Mouse (Mus musculus) liver, embryonic 13.5 days (tissue): ENCODE results near the gene Slc35b2. TPM values are rescaled to one million over a fixed set of nuclear protein-coding genes. Genes with fewer than 3 reads are reported as not detected.

Experiments
- ATAC-seq: fragments of 200-750 bp; cut with Nextera tagmentation; 2 replicates; pipeline ENCODE4 v1.8.0; 2017; ENCODE audit warnings: low read depth, mild to moderate bottlenecking, moderate number of reproducible peaks, moderate library complexity
- DNase-seq: peaks from one replicate; pipeline ENCODE4 v3.0.0; 2022
- H3K27ac ChIP-seq: fragments of 300-500 bp; sonication (generic); 2 replicates; pipeline ENCODE4 v1.5.1; 2015; ENCODE audit warnings: moderate library complexity, mild to moderate bottlenecking, inconsistent platforms
- H3K27me3 ChIP-seq: fragments of 300-500 bp; sonication (generic); 2 replicates; pipeline ENCODE4 v1.6.1; 2015; ENCODE audit warnings: mild to moderate bottlenecking, inconsistent platforms
- H3K36me3 ChIP-seq: fragments of 300-500 bp; sonication (generic); 2 replicates; pipeline ENCODE4 v1.6.1; 2015; ENCODE audit warnings: mild to moderate bottlenecking, inconsistent platforms
- H3K4me1 ChIP-seq: fragments of 300-500 bp; sonication (generic); replicated peaks from 2 replicates; pipeline ENCODE4 v1.6.1; 2015; ENCODE audit warnings: inconsistent platforms
- H3K4me2 ChIP-seq: fragments of 300-500 bp; sonication (generic); 2 replicates; pipeline ENCODE4 v1.6.1; 2015; ENCODE audit warnings: inconsistent platforms, mild to moderate bottlenecking, moderate library complexity
- H3K4me3 ChIP-seq: fragments of 300-500 bp; sonication (generic); replicated peaks from 2 replicates; pipeline ENCODE4 v1.5.1; 2015; ENCODE audit warnings: mild to moderate bottlenecking, inconsistent platforms
- H3K9ac ChIP-seq: fragments of 300-500 bp; sonication (generic); 2 replicates; pipeline ENCODE4 v1.6.1; 2015; ENCODE audit warnings: mild to moderate bottlenecking, inconsistent platforms
- H3K9me3 ChIP-seq: fragments of 300-500 bp; sonication (generic); replicated peaks from 2 replicates; pipeline ENCODE4 v1.6.1; 2016; ENCODE audit warnings: inconsistent platforms
- WGBS: fragments of 180-500 bp; shearing (Covaris S2); methylation state at CpG from one replicate; pipeline ENCODE4 v1.1.7; 2015; ENCODE audit not compliant: insufficient replicate concordance; 5-methylcytosine and 5-hydroxymethylcytosine counted together
- polyA plus RNA-seq: library from polyadenylated mRNA; unstranded; fragments of >200 nt; fragmentation: Nextera tagmentation; extraction: Ambion mirVana; gene quantifications from 2 replicates; pipeline ENCODE4 v1.2.1, GENCODE M21; 2015

Gene Slc35b2
- 58.0 and 58.6 TPM in 2 replicates for polyA plus RNA-seq

- DNase-seq: peak; percentile 82
- peak; percentile 78 for ATAC-seq
- peak within 1 kb of the TSS; percentile 99 for H3K4me2 ChIP-seq
- peak within 1 kb of the TSS; percentile 88 for H3K4me3 ChIP-seq
- H3K9ac ChIP-seq: peak within 1 kb of the TSS; percentile 95
- 0 out of 2 replicates have a peak, but pooled peaks cover 5% of the 10 kb centered on the region for H3K27me3 ChIP-seq
- H3K36me3 ChIP-seq: peaks cover 37% of the 10 kb centered on the region
- peaks cover 49% of the 10 kb centered on the region for H3K4me1 ChIP-seq
- H3K27ac ChIP-seq: peak within 1 kb of the TSS; percentile 78
- H3K9me3 ChIP-seq: no peaks in the 10 kb centered on the region
- under 1% methylated on average over 52 of the region's 61 CpGs for WGBS
Measured at GRCm38 (mm10) chr17:45563655-45564530, at the start of gene Slc35b2. TSS of gene Slc35b2 (plus strand) at chr17:45563874.

- peaks cover 21% of the 10 kb centered on the region for H3K36me3 ChIP-seq
- DNase-seq: no peak
- H3K27me3 ChIP-seq: no peaks in the 10 kb centered on the region
- H3K4me3 ChIP-seq: no peak overlapping the region
- no peaks in the 10 kb centered on the region for H3K9me3 ChIP-seq
- H3K9ac ChIP-seq: no peak overlapping the region
- ATAC-seq: no peak
- H3K4me2 ChIP-seq: no peak overlapping the region
- WGBS: 48% methylated on average over 15 of the region's 15 CpGs
- no peak overlapping the region for H3K27ac ChIP-seq
- peaks cover 3% of the 10 kb centered on the region; the same call in 1 of the 2 replicates for H3K4me1 ChIP-seq
Measured at GRCm38 (mm10) chr17:45515204-45515726, 48.4 kb upstream of the Slc35b2 start.

GRCm38 (mm10) chr17:45515806-45516205 is 47.9 kb upstream of the Slc35b2 start:
- no peak overlapping the region for H3K4me3 ChIP-seq
- no peak for ATAC-seq
- H3K9ac ChIP-seq: no peak overlapping the region
- no peaks in the 10 kb centered on the region for H3K9me3 ChIP-seq
- H3K36me3 ChIP-seq: peaks cover 16% of the 10 kb centered on the region; the same call in 1 of the 2 replicates
- DNase-seq: no peak
- no peak overlapping the region for H3K27ac ChIP-seq
- H3K4me2 ChIP-seq: no peak overlapping the region
- 70% methylated on average over 10 of the region's 10 CpGs for WGBS
- peaks cover 3% of the 10 kb centered on the region; the same call in 1 of the 2 replicates for H3K4me1 ChIP-seq
- no peaks in the 10 kb centered on the region for H3K27me3 ChIP-seq

- H3K4me2 ChIP-seq: no peak overlapping the region
- peaks cover 10% of the 10 kb centered on the region; the same call in 1 of the 2 replicates for H3K36me3 ChIP-seq
- H3K9me3 ChIP-seq: no peaks in the 10 kb centered on the region
- H3K4me1 ChIP-seq: peaks cover 3% of the 10 kb centered on the region; the same call in 1 of the 2 replicates
- no peak overlapping the region for H3K4me3 ChIP-seq
- H3K27me3 ChIP-seq: no peaks in the 10 kb centered on the region
- H3K9ac ChIP-seq: no peak overlapping the region
- H3K27ac ChIP-seq: no peak overlapping the region
- DNase-seq (peak; percentile 50), ATAC-seq (no peak)
- 48% methylated on average over 8 of the region's 8 CpGs for WGBS
Measured at GRCm38 (mm10) chr17:45516488-45516887, 47.2 kb upstream of the Slc35b2 start.

GRCm38 (mm10) chr17:45517135-45517534 is 46.5 kb upstream of the Slc35b2 start:
- Histone ChIP-seq H3K4me2 (no peak overlapping the region), H3K4me1 (peaks cover 3% of the 10 kb centered on the region), H3K9me3 (no peaks in the 10 kb centered on the region), H3K27ac (no peak overlapping the region), H3K9ac (no peak overlapping the region), H3K27me3 (no peaks in the 10 kb centered on the region), H3K4me3 (no peak overlapping the region), H3K36me3 (peaks cover 10% of the 10 kb centered on the region; the same call in 1 of the 2 replicates)
- no peak for ATAC-seq
- no peak for DNase-seq
- WGBS: 82% methylated on average over 21 of the region's 21 CpGs

- no peak overlapping the region for H3K27ac ChIP-seq
- no peak overlapping the region for H3K9ac ChIP-seq
- peaks cover 10% of the 10 kb centered on the region; the same call in 1 of the 2 replicates for H3K36me3 ChIP-seq
- DNase-seq (no peak), ATAC-seq (no peak)
- H3K4me2 ChIP-seq: no peak overlapping the region
- WGBS: 47% methylated on average over 28 of the region's 28 CpGs
- H3K4me3 ChIP-seq: no peak overlapping the region
- H3K27me3 ChIP-seq: no peaks in the 10 kb centered on the region
- no peaks in the 10 kb centered on the region for H3K9me3 ChIP-seq
- peaks cover 6% of the 10 kb centered on the region for H3K4me1 ChIP-seq
Measured at GRCm38 (mm10) chr17:45517549-45518215, 46.0 kb upstream of the Slc35b2 start.

- no peak overlapping the region for H3K4me2 ChIP-seq
- DNase-seq (no peak), ATAC-seq (no peak)
- H3K36me3 ChIP-seq: peaks cover 10% of the 10 kb centered on the region; the same call in 1 of the 2 replicates
- no peaks in the 10 kb centered on the region for H3K9me3 ChIP-seq
- H3K9ac ChIP-seq: no peak overlapping the region
- H3K27ac ChIP-seq: no peak overlapping the region
- H3K27me3 ChIP-seq: peaks cover 6% of the 10 kb centered on the region; the same call in 1 of the 2 replicates
- no peak overlapping the region for H3K4me3 ChIP-seq
- WGBS: 67% methylated on average over 12 of the region's 12 CpGs
- H3K4me1 ChIP-seq: peaks cover 15% of the 10 kb centered on the region
Measured at GRCm38 (mm10) chr17:45518766-45519475, 44.8 kb upstream of the Slc35b2 start.

GRCm38 (mm10) chr17:45520136-45520535 is 43.5 kb upstream of the Slc35b2 start:
- H3K9me3 ChIP-seq: no peaks in the 10 kb centered on the region
- DNase-seq (no peak), ATAC-seq (no peak)
- no peak overlapping the region for H3K9ac ChIP-seq
- H3K4me2 ChIP-seq: no peak overlapping the region
- WGBS: 76% methylated on average over 11 of the region's 11 CpGs
- H3K27ac ChIP-seq: no peak overlapping the region
- H3K4me1 ChIP-seq: peaks cover 12% of the 10 kb centered on the region
- peaks cover 10% of the 10 kb centered on the region; the same call in 1 of the 2 replicates for H3K36me3 ChIP-seq
- peaks cover 19% of the 10 kb centered on the region for H3K27me3 ChIP-seq
- H3K4me3 ChIP-seq: no peak overlapping the region

- no peak within 1 kb of the TSS for H3K27ac ChIP-seq
- H3K4me1 ChIP-seq: peaks cover 12% of the 10 kb centered on the region
- WGBS: 2% methylated on average over 21 of the region's 21 CpGs
- H3K9me3 ChIP-seq: no peaks in the 10 kb centered on the region
- ATAC-seq (no peak), DNase-seq (no peak)
- H3K27me3 ChIP-seq: peaks cover 32% of the 10 kb centered on the region
- H3K36me3 ChIP-seq: peaks cover 6% of the 10 kb centered on the region; the same call in 1 of the 2 replicates
- peak within 1 kb of the TSS; percentile 28; the same call in 1 of the 2 replicates for H3K4me3 ChIP-seq
- H3K9ac ChIP-seq: peak within 1 kb of the TSS; percentile 29; the same call in 1 of the 2 replicates
- peak within 1 kb of the TSS; percentile 56 for H3K4me2 ChIP-seq
Measured at GRCm38 (mm10) chr17:45523263-45523662, 40.4 kb upstream of the Slc35b2 start, which contains the start of gene Tcte1. TSS of gene Tcte1 (plus strand) at chr17:45523434.

- 58% methylated on average over 4 of the region's 4 CpGs for WGBS
- Histone ChIP-seq H3K27me3 (peaks cover 45% of the 10 kb centered on the region), H3K9ac (no peak overlapping the region)
Measured at GRCm38 (mm10) chr17:45524961-45525360, 38.7 kb upstream of the Slc35b2 start.

More at GRCm38 (mm10) chr17:45524961-45525360, 38.7 kb upstream of the Slc35b2 start:
- Histone ChIP-seq H3K36me3 (no peaks in the 10 kb centered on the region), H3K4me1 (peaks cover 12% of the 10 kb centered on the region), H3K9me3 (no peaks in the 10 kb centered on the region), H3K4me2 (no peak overlapping the region), H3K4me3 (no peak overlapping the region), H3K27ac (no peak overlapping the region)
- no peak for DNase-seq
- ATAC-seq: no peak
